In the genomic region with DNA sequence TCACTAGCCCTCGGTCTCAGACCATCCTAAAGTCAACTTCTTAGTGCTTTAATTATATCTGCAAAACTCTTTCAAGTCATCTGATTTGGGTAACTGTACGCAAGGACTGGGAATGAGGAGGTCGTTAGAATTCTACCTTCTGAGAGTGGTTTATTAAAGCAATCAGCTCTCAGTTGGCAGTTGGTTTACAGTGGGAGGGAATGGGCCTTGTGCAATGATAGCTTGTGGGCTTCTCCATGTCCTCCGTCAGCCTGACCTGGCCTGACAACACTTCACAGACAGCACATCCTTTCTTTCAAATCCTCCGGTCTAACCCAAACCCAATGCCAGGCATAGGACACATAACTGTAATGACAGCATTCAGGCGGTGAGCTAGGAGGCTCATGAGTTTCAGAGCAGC, we compare ENCODE assay signal across 17 mouse cellular contexts. TPM values are rescaled to one million over a fixed set of nuclear protein-coding genes. Genes with fewer than 3 reads are reported as not detected.
DNase-seq lines count a peak whose midpoint lies in the region; ATAC-seq lines count a peak whose summit lies in the region.
"Had no signal": no experiment of that assay in that cellular context is flagged by ENCODE, and none has a peak within 500 bp of the region (broad histone marks: within the 10 kb centered on the region; RNA-seq: fewer than 3 reads in every experiment).

No protein-coding gene starts in this region.

- ATAC-seq in megakaryocyte progenitor cell, adult 5-6 weeks (replicated peaks; ENCODE audit: poor library complexity), result peak; percentile 56
- ATAC-seq: forebrain, embryonic 14.5 days; forebrain, embryonic 16.5 days had no signal

- DNase-seq in heart, adult 11 months, result peak; percentile 74
- no peak for DNase-seq in heart, adult 18-20 months
- peak; percentile 29 for DNase-seq in 416B (ENCODE audit: low read depth)
- DNase-seq in urinary bladder, adult 18-20 months (ENCODE audit: low spot score in 2 of 2), result no peak
- DNase-seq: adrenal gland, adult 2 months; adrenal gland, postnatal 10 days; adrenal gland, postnatal 25 days; cerebellum, adult 11 months; cerebellum, adult 18-20 months; cerebellum, adult 8-10 months; cerebellum, adult 9-11 months; cerebellum, postnatal 14 days; cerebellum, postnatal 36 days; embryo, embryonic 11 days had no signal

RNA-seq across cellular contexts. Expression of a gene that starts 10.9 kb away (rescaled TPM):
- total RNA-seq in heart, adult 18-20 months (2021), result 10 to 100 TPM; 11.3 to 23.2 TPM
- 48.2 and 49.0 TPM in 2 replicates for total RNA-seq in megakaryocyte progenitor cell, adult 5-6 weeks (2015)
- 40.9 and 45.9 TPM in 2 replicates for total RNA-seq in megakaryocyte progenitor cell, adult 5-6 weeks (2017)

RNA-seq across cellular contexts. Expression of a gene that starts 39.2 kb away (rescaled TPM):
- total RNA-seq in heart, adult 18-20 months (2021), result 10 to 100 TPM; 56.4 to 64.0 TPM
- total RNA-seq in megakaryocyte progenitor cell, adult 5-6 weeks (2015), result 137 and 153 TPM in 2 replicates
- total RNA-seq in megakaryocyte progenitor cell, adult 5-6 weeks (2017), result 129 and 175 TPM in 2 replicates

Comparison
In these comparisons a context has a peak if more than half of its experiments do, and no peak if none do; other contexts are left out.
1. DNase-seq: peak in heart, adult 11 months (single experiment) and 416B (single experiment); none in heart, adult 18-20 months (0 of 2) and urinary bladder, adult 18-20 months (0 of 2).